Mouse (Mus musculus): ENCODE data around the gene Gm10188.

Gene Gm10188

GRCm38 (mm10) chr1:132229667-132230066 lies at the start of gene Gm10188:
Gm10188 (minus strand) TSS chr1:132229767.
- DNase-seq (ENCODE audit: low read depth, low spot score) = no peak

DNA sequence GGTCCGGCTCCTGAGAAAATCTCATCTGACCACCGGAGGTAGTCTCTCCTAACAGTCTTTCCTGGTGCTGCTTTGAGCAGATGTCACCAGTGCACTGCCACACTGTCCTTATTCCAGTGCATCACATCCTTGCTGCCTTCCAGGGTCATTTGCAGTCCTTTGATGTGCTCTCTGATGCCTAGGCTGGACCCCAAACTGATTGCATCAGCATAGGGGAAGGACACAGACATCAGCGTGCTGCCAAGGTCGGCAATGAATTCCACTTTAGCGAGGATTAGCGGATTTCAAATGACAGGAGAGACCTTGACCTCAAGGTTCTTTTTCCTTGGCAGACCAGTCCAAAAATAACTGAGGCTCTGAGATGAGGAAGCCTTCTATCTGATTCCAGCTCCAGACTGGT lies 47.6 kb upstream of the Gm10188 start:
- no peak for DNase-seq (ENCODE audit: low read depth, low spot score)

- DNase-seq (ENCODE audit: low read depth, low spot score) = no peak
Observed at GRCm38 (mm10) chr1:132276694-132277093, 47.1 kb upstream of the Gm10188 start.

DNA sequence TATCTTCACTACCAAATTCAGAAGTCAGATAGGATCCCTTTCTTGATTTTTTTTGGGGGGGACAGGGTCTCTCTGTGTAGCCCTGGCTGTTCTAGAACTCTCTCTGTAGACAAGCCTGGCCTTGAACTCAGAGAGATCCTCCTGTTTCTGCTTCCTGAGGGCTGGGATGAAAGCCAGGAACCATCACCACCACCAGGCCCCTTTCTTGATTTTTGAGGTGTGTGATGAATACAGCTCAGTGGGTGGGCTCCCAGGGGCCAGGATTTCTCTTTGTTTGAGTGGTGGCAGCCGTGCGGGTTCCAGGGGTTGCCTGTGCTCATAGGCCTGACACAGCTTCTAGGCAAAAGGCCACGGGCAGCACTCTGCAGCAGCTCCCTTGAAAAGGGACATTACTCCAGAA lies 41.7 kb upstream of the Gm10188 start:
- no peak for DNase-seq (ENCODE audit: low read depth, low spot score)

GRCm38 (mm10) chr1:132268418-132269060 lies 39.0 kb upstream of the Gm10188 start:
- no peak for DNase-seq (ENCODE audit: low read depth, low spot score)

- no peak for DNase-seq (ENCODE audit: low read depth, low spot score)
Observed at GRCm38 (mm10) chr1:132267959-132268358, 38.4 kb upstream of the Gm10188 start.

DNA sequence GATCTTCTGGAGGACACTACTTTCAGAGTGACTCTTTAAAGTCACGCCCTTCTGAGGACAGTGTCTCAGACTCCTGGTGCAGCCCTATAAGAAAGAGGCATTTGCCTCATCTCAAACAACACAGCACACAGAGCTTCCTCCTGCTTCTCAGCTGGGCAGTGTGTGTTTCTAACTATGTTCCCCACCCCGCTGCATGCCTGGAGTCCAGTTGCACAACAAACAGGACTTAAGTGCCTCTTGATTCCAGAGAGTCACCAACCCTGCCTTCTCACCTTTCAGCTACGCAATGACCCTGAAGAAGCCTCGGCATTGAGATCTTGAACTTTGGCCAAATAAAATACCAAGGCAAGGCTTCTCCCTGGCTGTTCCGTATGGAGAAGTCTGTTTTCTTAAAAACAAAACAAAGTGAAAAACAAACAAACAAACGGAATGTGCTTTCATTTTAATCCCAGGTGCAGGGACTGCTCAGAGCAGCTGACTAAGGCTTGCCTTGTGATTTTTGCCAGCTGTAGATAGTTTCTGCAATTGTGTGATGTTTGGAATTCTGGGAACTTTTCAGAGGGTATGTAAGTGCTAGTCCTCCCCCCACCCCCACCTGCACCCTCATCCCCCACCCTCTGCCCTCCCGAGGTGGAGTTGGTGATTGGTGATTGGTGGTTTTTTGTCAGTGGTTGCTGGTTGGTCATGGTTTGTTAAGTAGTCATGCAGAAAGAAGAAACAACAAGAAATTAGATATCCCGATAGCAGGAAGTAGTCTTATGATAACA lies 37.4 kb upstream of the Gm10188 start:
- no peak for DNase-seq (ENCODE audit: low read depth, low spot score)

DNA sequence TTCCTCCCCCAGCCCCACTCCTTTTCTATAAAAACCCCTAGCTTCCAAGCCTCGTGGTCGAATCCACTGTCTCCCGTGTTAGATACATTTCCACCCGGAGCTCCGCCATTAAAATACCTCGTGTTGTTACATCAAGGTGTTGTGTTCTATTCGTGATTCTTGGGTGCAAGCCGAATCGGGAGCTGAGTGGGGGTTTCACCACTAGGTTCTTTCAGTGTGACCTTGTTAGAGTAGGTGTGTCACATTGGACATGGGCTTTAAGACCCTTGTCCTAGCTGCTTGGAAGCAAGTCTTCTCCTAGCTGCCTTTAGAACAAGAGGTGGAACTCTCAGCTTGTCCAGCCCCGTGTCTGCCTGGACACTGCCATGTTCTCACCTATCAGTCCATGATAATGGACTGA lies 36.4 kb upstream of the Gm10188 start:
- no peak for DNase-seq (ENCODE audit: low read depth, low spot score)

- no peak for DNase-seq (ENCODE audit: low read depth, low spot score)
Observed at GRCm38 (mm10) chr1:132265211-132265859, 35.8 kb upstream of the Gm10188 start.

DNA sequence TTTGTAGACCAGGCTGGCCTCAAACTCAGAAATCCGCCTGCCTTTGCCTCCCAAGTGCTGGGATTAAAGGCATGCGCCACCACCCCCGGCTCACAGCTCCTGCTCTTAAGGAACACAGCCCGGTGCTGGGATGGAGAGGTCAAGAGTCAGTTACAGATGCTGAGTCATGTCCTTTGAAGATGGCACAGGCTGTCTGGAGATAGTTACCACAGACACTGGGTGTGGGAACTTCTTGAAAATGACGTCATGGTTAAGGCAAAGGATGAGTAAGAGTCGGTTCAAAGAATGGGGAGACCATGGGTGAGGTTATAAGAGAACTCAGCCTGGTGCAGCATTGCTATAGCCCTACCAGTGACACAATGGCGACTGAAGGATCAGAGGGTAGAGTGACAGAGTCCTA lies 35.0 kb upstream of the Gm10188 start:
- peak; percentile 72 for DNase-seq (ENCODE audit: low read depth, low spot score)

- no peak for DNase-seq (ENCODE audit: low read depth, low spot score)
Observed at GRCm38 (mm10) chr1:132263618-132264017, 34.1 kb upstream of the Gm10188 start.

GRCm38 (mm10) chr1:132261058-132261457 lies 31.5 kb upstream of the Gm10188 start:
- peak; percentile 36 for DNase-seq (ENCODE audit: low read depth, low spot score)

- no peak for DNase-seq (ENCODE audit: low read depth, low spot score)
Observed at GRCm38 (mm10) chr1:132260331-132260730, 30.8 kb upstream of the Gm10188 start.

DNA sequence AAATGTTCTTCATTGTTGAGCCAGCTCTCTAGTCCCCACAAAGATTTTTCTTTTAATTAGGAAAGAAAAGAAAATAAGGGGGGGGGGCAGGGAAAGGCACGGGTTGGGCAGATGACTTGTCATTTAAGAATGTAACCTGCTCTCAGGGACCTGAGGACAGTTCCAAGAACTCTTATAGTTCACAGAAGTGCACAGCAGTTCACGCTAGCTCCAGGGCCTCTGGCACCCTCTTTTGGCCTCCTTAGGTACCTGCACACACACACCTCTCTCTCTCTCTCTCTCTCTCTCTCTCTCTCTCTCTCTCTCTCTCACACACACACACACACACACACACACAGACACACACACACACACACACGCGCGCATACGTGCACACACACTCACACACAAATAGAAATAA lies 24.9 kb upstream of the Gm10188 start:
- no peak for DNase-seq (ENCODE audit: low read depth, low spot score)

GRCm38 (mm10) chr1:132246641-132247040 lies 17.1 kb upstream of the Gm10188 start:
- DNase-seq (ENCODE audit: low read depth, low spot score) = no peak

- DNase-seq (ENCODE audit: low read depth, low spot score) = no peak
Observed at GRCm38 (mm10) chr1:132246137-132246536, 16.6 kb upstream of the Gm10188 start.

DNA sequence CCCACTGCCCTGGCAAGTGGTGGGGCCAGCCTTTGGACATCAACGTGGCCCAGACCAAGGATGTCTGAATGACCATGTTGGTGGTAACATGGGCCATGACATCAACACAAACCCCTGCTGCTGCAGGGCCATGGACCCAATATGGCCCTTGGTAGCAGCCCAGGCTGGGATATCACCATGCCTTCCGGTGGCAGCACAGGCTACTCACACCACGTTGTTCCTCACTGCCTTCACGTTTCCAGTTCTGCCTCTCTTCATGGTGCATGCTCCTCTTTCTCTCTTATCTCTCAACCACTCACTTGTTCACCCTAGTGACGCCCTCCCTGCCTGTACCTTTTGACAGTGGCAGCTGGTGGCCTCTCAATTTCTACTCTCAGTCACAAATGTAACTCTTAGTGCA lies 15.4 kb upstream of the Gm10188 start:
- no peak for DNase-seq (ENCODE audit: low read depth, low spot score)

DNA sequence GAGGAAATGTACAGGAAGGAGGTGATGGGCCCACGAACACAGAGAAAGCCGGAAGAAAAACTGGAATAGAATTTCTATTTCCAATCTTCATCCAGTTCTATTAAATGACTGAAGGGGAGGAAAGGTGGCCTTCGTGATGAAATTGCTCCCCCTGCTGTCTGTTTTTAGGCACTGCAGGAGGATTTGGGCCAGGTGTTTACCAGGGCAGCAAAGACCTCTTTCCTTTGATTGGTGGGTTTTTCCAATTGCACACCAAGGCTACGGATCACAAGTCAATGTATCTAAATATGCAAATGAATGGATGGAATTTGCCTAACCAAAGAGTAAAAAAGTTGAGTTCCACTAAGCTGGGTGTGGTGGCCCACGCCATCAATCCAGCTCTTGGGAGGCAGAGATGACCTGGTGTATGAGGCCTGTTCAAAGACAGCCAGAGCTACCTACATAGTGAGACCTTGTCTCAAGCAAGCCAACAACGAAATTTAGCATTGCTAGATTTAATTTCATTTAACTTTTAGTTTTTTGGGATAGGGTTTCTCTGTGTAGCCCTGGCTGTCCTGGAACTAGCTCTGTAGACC lies 8.1 kb upstream of the Gm10188 start:
- peak; percentile 52 for DNase-seq (ENCODE audit: low read depth, low spot score)

DNA sequence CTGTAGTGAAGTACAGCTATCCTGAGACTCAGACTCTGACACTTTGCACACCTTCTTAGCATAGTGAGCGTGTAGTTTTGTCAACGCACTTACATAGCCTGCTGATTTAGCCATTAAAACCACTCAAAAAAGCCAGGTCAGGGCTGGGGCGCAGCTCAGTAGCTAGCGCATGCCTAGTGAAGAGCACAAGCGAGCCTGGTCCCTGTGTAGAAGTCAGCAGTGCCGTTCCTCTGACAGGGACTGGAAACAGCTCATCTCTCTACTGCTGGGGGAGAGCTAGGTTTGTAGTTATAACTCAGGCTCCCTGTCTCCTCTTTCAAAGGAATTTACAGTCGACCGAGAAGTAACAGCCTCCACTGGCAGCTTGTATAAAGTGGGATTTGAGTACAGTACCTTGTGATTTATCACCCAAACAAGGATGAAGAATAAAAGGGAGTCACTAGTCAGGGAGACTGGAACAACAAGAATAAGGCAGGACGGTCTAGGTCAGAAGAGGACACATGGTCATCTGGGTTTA lies 5.2 kb upstream of the Gm10188 start:
- no peak for DNase-seq (ENCODE audit: low read depth, low spot score)

DNA sequence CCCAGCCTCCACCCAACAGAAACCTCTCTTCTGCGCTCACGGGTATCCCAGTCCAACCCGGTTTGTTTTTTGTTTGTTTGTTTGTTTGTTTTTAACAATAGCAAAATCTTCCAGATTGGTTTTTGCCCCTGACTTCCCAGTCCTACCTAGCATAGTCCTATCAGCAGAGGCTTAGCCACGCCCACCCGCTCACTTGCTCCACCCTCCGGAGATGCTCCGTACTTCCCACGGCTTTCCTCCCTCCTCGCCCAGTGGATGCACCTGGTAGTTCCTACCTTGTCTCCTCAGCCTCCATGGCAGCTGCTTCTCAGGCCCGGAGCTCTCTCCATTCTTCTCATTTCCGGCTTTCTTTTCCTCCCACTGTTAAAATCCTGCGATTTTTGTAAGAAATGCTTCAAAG lies 4.0 kb upstream of the Gm10188 start:
- peak; percentile 8 for DNase-seq (ENCODE audit: low read depth, low spot score)

- DNase-seq (ENCODE audit: low read depth, low spot score) = no peak
Observed at GRCm38 (mm10) chr1:132231470-132232274, 2.1 kb upstream of the Gm10188 start.

Data from c-Kit-negative CD71-positive TER-119-positive erythroid progenitor cells, embryonic 14.5 days (primary cell).